Mouse (Mus musculus): ENCODE results near the gene Lasp1.

DNA sequence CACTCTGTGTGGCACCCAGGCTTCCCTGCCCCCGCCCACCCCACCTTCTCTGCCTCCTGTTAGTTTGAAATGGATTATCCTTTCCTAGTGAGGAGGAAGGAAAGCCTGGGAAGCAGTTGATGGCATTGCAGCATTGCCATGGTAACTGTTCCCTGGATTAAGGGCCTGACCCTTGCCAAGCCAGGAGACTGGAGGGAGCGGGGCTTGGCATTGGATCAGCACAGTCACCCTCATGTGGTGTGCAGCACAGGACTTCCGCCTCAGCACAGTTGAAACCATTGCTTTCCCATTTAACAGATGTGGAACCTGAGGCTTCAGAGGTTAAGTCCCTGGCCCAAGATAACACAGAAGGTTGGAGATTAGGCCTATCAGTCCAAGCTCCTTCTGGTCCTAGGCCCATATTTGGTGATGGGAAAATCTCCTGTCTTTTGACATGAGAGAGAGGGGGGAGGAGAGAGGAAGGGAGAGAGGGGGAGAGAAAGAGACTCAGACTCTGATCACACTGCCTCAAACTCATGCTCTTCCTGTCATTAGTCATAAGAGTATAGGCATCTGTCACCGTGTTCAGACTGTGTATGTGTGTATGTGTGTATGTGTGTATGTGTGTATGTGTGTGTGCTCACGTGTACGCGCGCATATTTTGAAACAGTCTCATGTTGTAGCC lies 22.7 kb downstream of the Lasp1 start:
- no peak for TF ChIP-seq CTCF (IDR thresholded peaks at IDR 0.05; ENCODE audit: low read depth, low read length)
- TF ChIP-seq POLR2A (IDR thresholded peaks at IDR 0.05; ENCODE audit: borderline replicate concordance, low read depth, low read length), result no peak

Data from bone marrow macrophage, adult 2 months (primary cell).